Mouse (Mus musculus): ENCODE measurements around the gene Hirip3. TPM values are rescaled to one million over a fixed set of nuclear protein-coding genes. Genes with fewer than 3 reads are reported as not detected.

Hirip3 gene
- total RNA-seq (2023) = 37.5 and 38.0 TPM in 2 replicates

GRCm38 (mm10) chr7:126861429-126862130, at the start of gene Hirip3:
TSS of gene Hirip3 (plus strand) at chr7:126861972.

GRCm38 (mm10) chr7:126831539-126831938, 30.2 kb upstream of the Hirip3 start, which contains the start of gene 4930451I11Rik:
TSS of gene 4930451I11Rik (minus strand) at chr7:126831639.

GRCm38 (mm10) chr7:126847116-126847420, 14.7 kb upstream of the Hirip3 start, which contains the start of gene Doc2a:
TSS of gene Doc2a (plus strand) at chr7:126847416.

GRCm38 (mm10) chr7:126862147-126862784, 494 bp downstream of the Hirip3 start, which contains the start of gene Ino80e:
TSS of gene Ino80e (minus strand) at chr7:126862377.

GRCm38 (mm10) chr7:126884286-126885164, 22.8 kb downstream of the Hirip3 start, which contains the start of gene Taok2:
TSS of gene Taok2 (minus strand) at chr7:126884703.

Other genes with a start within 250 kb of the Hirip3 start
- 7.5 and 8.5 TPM in 2 replicates for gene Nupr1, start 231.1 kb upstream of the Hirip3 start, total RNA-seq (2023)
- 11.2 and 16.0 TPM in 2 replicates for gene Sgf29, start 212.7 kb upstream of the Hirip3 start, total RNA-seq (2023)
- gene Sult1a1, start 185.5 kb upstream of the Hirip3 start, total RNA-seq (2023) = 1.1 TPM in 1 of 2 replicates, not detected in the other
- 41.8 and 49.9 TPM in 2 replicates for gene Bola2, start 166.6 kb upstream of the Hirip3 start, total RNA-seq (2023)
- gene Slx1b, start 166.2 kb upstream of the Hirip3 start, total RNA-seq (2023) = 5.1 and 6.8 TPM in 2 replicates
- gene Coro1a, start 154.2 kb upstream of the Hirip3 start, total RNA-seq (2023) = 1,908 and 2,111 TPM in 2 replicates
- 255 and 261 TPM in 2 replicates for gene Mapk3, start 102.4 kb upstream of the Hirip3 start, total RNA-seq (2023)
- 17.6 and 21.9 TPM in 2 replicates for gene Gdpd3, start 95.6 kb upstream of the Hirip3 start, total RNA-seq (2023)
- 278 and 300 TPM in 2 replicates for gene Ypel3, start 85.0 kb upstream of the Hirip3 start, total RNA-seq (2023)
- gene Tbx6, start 80.5 kb upstream of the Hirip3 start, total RNA-seq (2023) = 4.3 and 4.4 TPM in 2 replicates
- gene Ppp4c, start 69.5 kb upstream of the Hirip3 start, total RNA-seq (2023) = 231 and 266 TPM in 2 replicates
- not detected in 2 replicates for gene Fam57b, start 64.3 kb upstream of the Hirip3 start, total RNA-seq (2023)
- gene 4930451I11Rik, start 30.3 kb upstream of the Hirip3 start, total RNA-seq (2023) = not detected in 2 replicates
- not detected in 2 replicates for gene Doc2a, start 14.6 kb upstream of the Hirip3 start, total RNA-seq (2023)
- 41.4 and 42.2 TPM in 2 replicates for gene Ino80e, start 405 bp downstream of the Hirip3 start, total RNA-seq (2023)
- gene Taok2, start 22.7 kb downstream of the Hirip3 start, total RNA-seq (2023) = 50.7 and 59.9 TPM in 2 replicates
- 38.9 and 40.1 TPM in 2 replicates for gene Tmem219, start 60.9 kb downstream of the Hirip3 start, total RNA-seq (2023)
- 17.4 and 23.2 TPM in 2 replicates for gene Kctd13, start 66.9 kb downstream of the Hirip3 start, total RNA-seq (2023)
- not detected in 2 replicates for gene Asphd1, start 87.6 kb downstream of the Hirip3 start, total RNA-seq (2023)
- 1.9 and 3.1 TPM in 2 replicates for gene Sez6l2, start 88.6 kb downstream of the Hirip3 start, total RNA-seq (2023)
- gene Cdipt, start 113.9 kb downstream of the Hirip3 start, total RNA-seq (2023) = 56.2 and 56.5 TPM in 2 replicates
- 0.95 and 1.3 TPM in 2 replicates for gene Cdiptos, start 114.1 kb downstream of the Hirip3 start, total RNA-seq (2023)
- 49.1 and 58.0 TPM in 2 replicates for gene Mvp, start 152.6 kb downstream of the Hirip3 start, total RNA-seq (2023)
- not detected in 2 replicates for gene Pagr1b, start 154.5 kb downstream of the Hirip3 start, total RNA-seq (2023)
- gene Pagr1a, start 155.4 kb downstream of the Hirip3 start, total RNA-seq (2023) = 1.5 and 35.7 TPM in 2 replicates
- 26.0 TPM in 1 of 2 replicates, not detected in the other for gene Gm42742, start 159.1 kb downstream of the Hirip3 start, total RNA-seq (2023)
- 0.79 TPM in 1 of 2 replicates, not detected in the other for gene Prrt2, start 159.2 kb downstream of the Hirip3 start, total RNA-seq (2023)
- 128 and 143 TPM in 2 replicates for gene Maz, start 165.1 kb downstream of the Hirip3 start, total RNA-seq (2023)
- 41.1 and 48.3 TPM in 2 replicates for gene Kif22, start 180.5 kb downstream of the Hirip3 start, total RNA-seq (2023)
- gene Zg16, start 225.4 kb downstream of the Hirip3 start, total RNA-seq (2023) = 1.2 TPM in 1 of 2 replicates, not detected in the other
- 155 and 172 TPM in 2 replicates for gene AI467606, start 229.4 kb downstream of the Hirip3 start, total RNA-seq (2023)